Mouse (Mus musculus) cerebellum, adult 8-10 months (tissue): ENCODE data around the gene Hapln4.

Source experiments
- DNase-seq: peaks from one replicate; pipeline ENCODE4 v3.0.0; 2022

Gene Hapln4

GRCm38 (mm10) chr8:70139981-70140380 is 56.7 kb downstream of the Hapln4 start:
- DNase-seq = no peak
